Mouse (Mus musculus): Measurements from ENCODE around the gene Srgap1.

- TF ChIP-seq POLR2A (IDR thresholded peaks at IDR 0.05; ENCODE audit: low read depth, low read length) (no peak), CTCF (IDR thresholded peaks at IDR 0.05; ENCODE audit: extremely low read depth, insufficient read length, insufficient replicate concordance, low read depth, low read length) (no peak)
Measured at GRCm38 (mm10) chr10:121971658-121972057, 75.5 kb downstream of the Srgap1 start.
